Mouse (Mus musculus): Measurements from ENCODE around the gene Fgf12.

GRCm38 (mm10) chr16:28476651-28477050 is 276.2 kb downstream of the Fgf12 start:
- TF ChIP-seq CTCF (IDR thresholded peaks at IDR 0.05; ENCODE audit: insufficient read depth, low read depth, low read length) (no peak), POLR2A (IDR thresholded peaks at IDR 0.05; ENCODE audit: insufficient read depth, low read depth, low read length) (no peak)
